Mouse (Mus musculus) limb, embryonic 15.5 days (tissue): Measurements from ENCODE around the gene Kif17. TPM values are rescaled to one million over a fixed set of nuclear protein-coding genes. Genes with fewer than 3 reads are reported as not detected.
"Not testable (repeated sequence)": the region's sequence is repeated elsewhere in the genome, so short reads cannot be mapped to it uniquely, and the experiment has no call there.

Source experiments
- ATAC-seq: fragments of 200-750 bp; cut with Nextera tagmentation; 2 replicates; pipeline ENCODE4 v1.8.0; 2017; ENCODE audit warnings: low read depth, moderate TSS enrichment; ENCODE audit not compliant: insufficient number of reproducible peaks, low FRiP score, low TSS enrichment
- H3K27ac ChIP-seq: fragments of 300-500 bp; sonication (generic); 2 replicates; pipeline ENCODE4 v1.5.1; 2015; ENCODE audit warnings: moderate library complexity, mild to moderate bottlenecking, inconsistent platforms
- H3K27me3 ChIP-seq: fragments of 300-500 bp; sonication (generic); 2 replicates; pipeline ENCODE4 v1.6.1; 2015; ENCODE audit warnings: inconsistent platforms
- H3K36me3 ChIP-seq: fragments of 300-500 bp; sonication (generic); 2 replicates; pipeline ENCODE4 v1.6.1; 2015; ENCODE audit warnings: inconsistent platforms
- H3K4me1 ChIP-seq: fragments of 300-500 bp; sonication (generic); 2 replicates; pipeline ENCODE4 v1.6.1; 2015; ENCODE audit warnings: inconsistent platforms
- H3K4me2 ChIP-seq: fragments of 300-500 bp; sonication (generic); 2 replicates; pipeline ENCODE4 v1.6.1; 2015; ENCODE audit warnings: mild to moderate bottlenecking, inconsistent platforms
- H3K4me3 ChIP-seq: fragments of 300-500 bp; sonication (generic); 2 replicates; pipeline ENCODE4 v1.5.1; 2015; ENCODE audit warnings: mild to moderate bottlenecking, inconsistent platforms
- H3K9ac ChIP-seq: fragments of 300-500 bp; sonication (generic); 2 replicates; pipeline ENCODE4 v1.6.1; 2015; ENCODE audit warnings: inconsistent platforms
- H3K9me3 ChIP-seq: fragments of 300-500 bp; sonication (generic); 2 replicates; pipeline ENCODE4 v1.6.1; 2016; ENCODE audit warnings: inconsistent platforms
- WGBS: fragments of 180-500 bp; shearing (Covaris S2); methylation state at CpG from one replicate; pipeline ENCODE4 v1.1.7; 2015; 5-methylcytosine and 5-hydroxymethylcytosine counted together
- polyA plus RNA-seq: library from polyadenylated mRNA; unstranded; fragments of >200 nt; fragmentation: Nextera tagmentation; extraction: Ambion mirVana; gene quantifications from 2 replicates; pipeline ENCODE4 v1.2.1, GENCODE M21; 2015

Kif17 gene
- polyA plus RNA-seq, 1 experiment from 2014 or later: 1.4 TPM

DNA sequence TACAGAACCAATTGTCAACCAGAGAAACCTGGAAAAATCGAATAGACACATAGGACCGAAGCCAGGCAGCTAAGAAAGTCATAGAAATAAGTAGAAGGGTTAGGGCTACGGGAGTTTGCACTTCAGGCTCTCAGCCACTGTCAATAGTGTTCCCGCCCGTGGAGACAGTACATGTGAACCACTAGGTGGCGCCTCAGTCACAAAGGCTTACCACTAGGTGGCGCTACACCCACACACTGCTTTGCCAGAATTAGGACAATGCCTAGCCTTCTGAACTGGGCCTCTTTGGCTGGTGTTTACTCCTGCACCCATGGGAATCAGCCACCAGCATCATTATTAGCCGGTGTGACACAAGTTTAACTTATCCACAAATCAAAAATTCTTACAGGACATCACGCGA, 69.3 kb downstream of the Kif17 start:
- no peak overlapping the region for H3K4me2 ChIP-seq
- no peak for ATAC-seq
- H3K4me1 ChIP-seq: peaks cover 9% of the 10 kb centered on the region; the same call in 1 of the 2 replicates
- no peak overlapping the region for H3K9ac ChIP-seq
- no peaks in the 10 kb centered on the region for H3K9me3 ChIP-seq
- H3K27me3 ChIP-seq: no peaks in the 10 kb centered on the region
- 35% methylated on average over 10 of the region's 10 CpGs for WGBS
- peaks cover 43% of the 10 kb centered on the region for H3K36me3 ChIP-seq
- H3K4me3 ChIP-seq: no peak overlapping the region
- no peak overlapping the region for H3K27ac ChIP-seq

DNA sequence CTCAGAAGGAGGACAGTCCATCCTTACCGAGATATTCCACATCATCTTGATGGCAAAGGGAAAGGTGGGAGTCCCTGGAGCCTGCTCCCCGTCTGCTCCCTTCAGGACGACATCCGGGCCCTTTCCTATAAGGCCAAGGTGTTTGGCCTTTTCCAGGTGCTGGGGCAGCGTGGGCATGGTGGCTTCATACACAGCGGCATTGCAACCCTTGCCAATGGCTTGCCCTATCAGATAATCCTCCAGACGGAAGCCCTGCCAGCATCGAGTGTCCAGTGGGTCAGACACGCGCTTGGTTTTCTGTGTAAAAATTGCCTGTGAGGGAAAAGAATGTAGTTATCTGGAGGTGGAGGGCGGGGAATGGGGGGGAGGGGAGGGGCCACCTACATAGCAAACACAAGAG, 70.5 kb downstream of the Kif17 start:
- Histone ChIP-seq H3K9ac (no peak overlapping the region), H3K4me2 (no peak overlapping the region), H3K4me1 (peaks cover 11% of the 10 kb centered on the region; the same call in 1 of the 2 replicates), H3K27me3 (no peaks in the 10 kb centered on the region), H3K36me3 (peaks cover 31% of the 10 kb centered on the region), H3K4me3 (no peak overlapping the region), H3K9me3 (no peaks in the 10 kb centered on the region), H3K27ac (no peak overlapping the region)
- no peak for ATAC-seq
- 83% methylated on average over 11 of the region's 11 CpGs for WGBS

DNA sequence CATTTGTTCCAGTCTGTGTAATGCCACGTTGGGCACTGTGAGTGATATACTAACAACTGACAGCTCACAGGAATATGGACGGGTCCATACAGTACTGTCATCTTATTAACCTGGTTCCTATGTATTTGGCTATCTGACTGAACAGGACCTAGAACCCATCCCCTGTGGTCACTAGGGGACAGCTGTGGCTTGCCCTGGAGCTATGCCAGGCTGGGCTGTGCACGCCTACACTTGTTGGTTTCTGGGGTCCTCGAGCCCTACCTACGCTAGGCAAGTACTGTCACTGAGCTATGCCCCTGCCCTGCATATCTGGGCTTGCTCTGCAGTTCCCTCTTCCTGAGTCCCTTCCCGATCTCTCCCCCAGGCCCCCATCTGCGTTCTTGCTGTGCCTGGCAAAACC, 71.3 kb downstream of the Kif17 start:
- H3K9ac ChIP-seq: no peak overlapping the region

DNA sequence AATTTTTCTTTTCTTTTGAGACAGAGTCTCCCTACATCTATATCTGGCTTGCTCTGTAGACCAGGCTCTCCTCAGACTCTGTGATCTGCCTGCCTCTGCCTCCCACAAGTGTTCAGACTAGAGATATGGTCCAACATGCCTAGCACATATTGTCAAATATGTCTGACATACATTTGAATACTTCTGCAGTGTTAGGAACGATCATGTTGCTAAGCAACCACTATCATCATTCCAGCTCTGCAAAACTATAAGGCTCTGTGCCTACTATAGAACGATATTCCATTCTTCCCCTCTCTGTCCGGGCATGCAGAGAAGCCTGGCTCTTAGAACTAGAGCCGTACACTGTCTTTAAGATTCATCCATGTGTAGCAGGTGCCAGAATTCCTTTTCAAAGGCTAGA, 72.5 kb downstream of the Kif17 start:
- Histone ChIP-seq H3K27ac (no peak overlapping the region), H3K9me3 (no peaks in the 10 kb centered on the region), H3K9ac (no peak overlapping the region), H3K4me3 (no peak overlapping the region), H3K4me2 (no peak overlapping the region), H3K36me3 (peaks cover 11% of the 10 kb centered on the region), H3K4me1 (peaks cover 15% of the 10 kb centered on the region), H3K27me3 (no peaks in the 10 kb centered on the region)
- ATAC-seq: no peak
- WGBS: 76% methylated on average over 4 of the region's 4 CpGs

More for the DNA sequence above, 71.3 kb downstream of the Kif17 start:
- no peak overlapping the region for H3K4me2 ChIP-seq
- 78% methylated on average over 7 of the region's 7 CpGs for WGBS
- ATAC-seq: no peak
- H3K4me1 ChIP-seq: peaks cover 14% of the 10 kb centered on the region
- peaks cover 23% of the 10 kb centered on the region for H3K36me3 ChIP-seq
- no peaks in the 10 kb centered on the region for H3K9me3 ChIP-seq
- no peak overlapping the region for H3K4me3 ChIP-seq
- no peak overlapping the region for H3K27ac ChIP-seq
- no peaks in the 10 kb centered on the region for H3K27me3 ChIP-seq

DNA sequence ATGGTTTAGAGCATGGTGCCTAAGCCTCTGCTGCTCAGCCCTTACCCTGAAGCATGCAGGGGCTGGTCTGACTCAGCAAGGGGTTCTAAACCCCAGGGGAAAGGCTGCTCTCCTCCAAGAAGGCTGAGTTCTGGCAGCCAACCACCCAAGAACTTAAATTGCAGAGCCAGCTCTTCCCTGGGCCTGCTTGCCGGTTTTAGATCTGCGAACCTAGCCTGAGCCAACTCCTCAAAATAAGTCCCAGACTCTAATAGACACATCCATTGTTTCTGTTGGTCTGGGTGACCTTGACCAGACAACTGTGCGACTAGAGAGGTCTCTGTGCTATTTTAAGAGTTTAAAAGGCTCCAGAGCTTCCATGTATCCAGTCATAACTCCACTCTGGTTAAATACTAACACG, 73.5 kb downstream of the Kif17 start:
- Histone ChIP-seq H3K4me1 (peaks cover 13% of the 10 kb centered on the region), H3K4me3 (no peak overlapping the region), H3K4me2 (no peak overlapping the region), H3K27ac (0 out of 2 replicates have a peak overlapping the region, but pooled peaks have one; percentile 27), H3K9me3 (no peaks in the 10 kb centered on the region), H3K36me3 (peaks cover 4% of the 10 kb centered on the region; the same call in 1 of the 2 replicates), H3K9ac (no peak overlapping the region), H3K27me3 (no peaks in the 10 kb centered on the region)
- ATAC-seq: no peak
- 74% methylated on average over 4 of the region's 4 CpGs for WGBS

DNA sequence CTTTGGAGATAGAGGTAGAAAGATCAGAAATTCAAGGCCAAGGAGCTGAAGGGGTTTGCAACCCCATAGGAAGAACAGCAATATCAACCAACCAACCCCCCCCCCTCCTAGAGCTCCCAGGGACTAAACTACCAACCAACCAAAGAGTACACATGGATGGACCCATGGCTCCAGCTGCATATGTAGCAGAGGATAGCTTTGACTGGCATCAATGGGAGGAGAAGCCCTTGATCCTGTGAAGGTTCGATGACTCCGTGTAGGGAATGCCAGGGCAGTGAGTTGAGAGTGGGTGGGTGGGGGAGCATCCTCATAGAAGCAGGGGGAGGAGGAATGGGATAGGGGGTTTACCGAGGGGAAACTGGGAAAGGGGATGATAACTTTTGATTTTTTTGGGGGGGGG, 74.2 kb downstream of the Kif17 start:
- Histone ChIP-seq H3K36me3 (no peaks in the 10 kb centered on the region), H3K27me3 (no peaks in the 10 kb centered on the region), H3K9ac (no peak overlapping the region), H3K4me2 (no peak overlapping the region), H3K4me3 (no peak overlapping the region), H3K9me3 (no peaks in the 10 kb centered on the region), H3K4me1 (peaks cover 12% of the 10 kb centered on the region; the same call in 1 of the 2 replicates), H3K27ac (no peak overlapping the region)
- 98% methylated on average over 3 of the region's 3 CpGs for WGBS
- no peak for ATAC-seq

DNA sequence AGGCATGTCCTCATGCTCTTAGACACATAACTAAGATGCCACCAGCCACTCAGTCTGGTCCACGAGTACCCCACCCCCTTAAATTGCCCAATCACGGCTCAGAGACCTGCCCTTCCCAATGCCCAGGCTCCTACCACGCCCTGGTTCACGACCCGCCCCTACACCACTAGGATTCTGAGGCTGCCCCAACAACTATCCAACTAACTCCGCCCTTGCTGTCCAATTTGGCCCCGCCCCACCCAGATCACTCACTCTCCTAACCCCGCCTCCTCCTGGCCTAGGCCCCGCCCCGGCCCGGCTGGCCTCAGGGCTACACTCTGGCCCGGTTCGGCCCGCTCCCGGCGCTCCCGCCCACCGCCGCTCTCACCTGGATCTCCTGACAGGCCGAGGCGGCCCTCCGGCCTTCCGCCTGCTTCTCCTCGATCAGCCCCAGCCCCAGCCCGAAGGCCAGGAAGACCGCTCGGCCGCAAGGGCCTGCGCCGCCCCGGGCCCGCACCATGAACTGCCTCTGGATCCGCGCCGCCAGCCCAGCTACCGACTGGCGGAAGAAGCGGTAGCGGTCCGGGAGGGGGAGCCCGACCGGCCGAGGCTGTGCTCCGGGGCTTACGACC, 75.3 kb downstream of the Kif17 start:
- H3K4me2 ChIP-seq: peak overlapping the region; percentile 54
- H3K9ac ChIP-seq: peak overlapping the region; percentile 98
- peaks cover 12% of the 10 kb centered on the region; the same call in 1 of the 2 replicates for H3K4me1 ChIP-seq
- peak overlapping the region; percentile 94 for H3K4me3 ChIP-seq
- 2% methylated on average over 37 of the region's 45 CpGs for WGBS
- no peaks in the 10 kb centered on the region; the same call in 1 of the 2 replicates for H3K27me3 ChIP-seq
- ATAC-seq: peak; percentile 88
- H3K27ac ChIP-seq: peak overlapping the region; percentile 95
- H3K36me3 ChIP-seq: no peaks in the 10 kb centered on the region
- no peaks in the 10 kb centered on the region for H3K9me3 ChIP-seq

DNA sequence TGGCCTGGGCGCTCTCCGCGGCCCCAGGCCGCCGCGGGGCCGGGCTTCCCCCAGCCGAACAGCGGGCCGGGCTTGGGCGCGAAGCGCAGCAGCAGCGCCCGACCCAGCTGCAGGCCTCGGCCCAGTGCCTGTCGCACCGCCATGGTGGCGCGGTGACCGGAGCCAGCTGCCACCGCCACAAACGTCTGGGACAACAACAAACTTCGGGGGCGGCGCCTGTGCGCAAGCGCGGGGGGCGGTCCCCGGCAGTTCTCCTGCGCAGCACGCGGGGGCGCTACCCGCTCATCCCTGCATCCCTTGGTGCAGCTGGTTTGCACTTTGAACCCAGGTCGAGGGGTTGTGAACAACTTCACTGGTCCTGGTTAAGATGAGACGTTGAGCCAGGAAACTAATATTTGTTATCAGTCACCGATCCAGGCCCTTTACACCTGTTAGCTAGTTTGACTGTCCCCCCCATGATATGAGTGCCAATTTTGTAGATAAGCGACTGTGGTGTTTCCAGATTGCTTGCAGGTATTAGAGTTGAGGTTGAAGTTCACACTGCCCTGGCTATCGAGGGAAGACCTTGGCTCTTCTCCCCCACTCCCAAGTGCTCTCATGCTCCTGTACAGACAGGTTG, 76.0 kb downstream of the Kif17 start, which contains the start of gene Pink1:
Gene Pink1 (minus strand): TSS at position 231 of the 619 bp plus-strand sequence.
- peak; percentile 40; the same call in 1 of the 2 replicates for ATAC-seq
- WGBS: 3% methylated on average over 41 of the region's 41 CpGs
- no peaks in the 10 kb centered on the region for H3K36me3 ChIP-seq
- no peaks in the 10 kb centered on the region for H3K9me3 ChIP-seq
- peak within 1 kb of the TSS; percentile 95 for H3K27ac ChIP-seq
- H3K9ac ChIP-seq: peak within 1 kb of the TSS; percentile 98
- peak within 1 kb of the TSS; percentile 54 for H3K4me2 ChIP-seq
- peaks cover under 1% of the 10 kb centered on the region; the same call in 1 of the 2 replicates for H3K27me3 ChIP-seq
- H3K4me3 ChIP-seq: peak within 1 kb of the TSS; percentile 94
- peaks cover 12% of the 10 kb centered on the region; the same call in 1 of the 2 replicates for H3K4me1 ChIP-seq

DNA sequence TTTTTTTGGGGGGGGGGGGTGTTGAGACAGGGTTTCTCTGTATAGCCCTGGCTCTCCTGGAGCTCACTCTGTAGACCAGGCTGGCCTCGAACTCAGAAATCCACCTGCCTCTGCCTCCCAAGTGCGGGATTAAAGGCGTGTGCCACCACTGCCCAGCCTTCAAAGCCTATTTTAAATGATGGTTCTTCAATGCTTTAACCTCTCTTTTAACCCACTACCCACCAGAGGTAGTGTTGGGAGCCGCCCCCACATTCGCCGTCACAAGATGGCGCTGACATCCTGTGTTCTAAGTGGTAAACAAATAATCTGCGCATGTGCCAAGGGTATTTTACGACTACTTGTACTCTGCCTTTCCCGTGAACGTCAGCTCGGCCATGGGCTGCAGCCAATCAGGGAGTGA, 76.9 kb downstream of the Kif17 start:
- H3K27me3 ChIP-seq, H3K4me2 ChIP-seq, H3K36me3 ChIP-seq, H3K9me3 ChIP-seq, H3K27ac ChIP-seq, ATAC-seq, H3K4me3 ChIP-seq, H3K9ac ChIP-seq: not testable (repeated sequence)
- H3K4me1 ChIP-seq: peaks cover 12% of the 10 kb centered on the region; the same call in 1 of the 2 replicates
- 48% methylated on average over 9 of the region's 12 CpGs for WGBS

DNA sequence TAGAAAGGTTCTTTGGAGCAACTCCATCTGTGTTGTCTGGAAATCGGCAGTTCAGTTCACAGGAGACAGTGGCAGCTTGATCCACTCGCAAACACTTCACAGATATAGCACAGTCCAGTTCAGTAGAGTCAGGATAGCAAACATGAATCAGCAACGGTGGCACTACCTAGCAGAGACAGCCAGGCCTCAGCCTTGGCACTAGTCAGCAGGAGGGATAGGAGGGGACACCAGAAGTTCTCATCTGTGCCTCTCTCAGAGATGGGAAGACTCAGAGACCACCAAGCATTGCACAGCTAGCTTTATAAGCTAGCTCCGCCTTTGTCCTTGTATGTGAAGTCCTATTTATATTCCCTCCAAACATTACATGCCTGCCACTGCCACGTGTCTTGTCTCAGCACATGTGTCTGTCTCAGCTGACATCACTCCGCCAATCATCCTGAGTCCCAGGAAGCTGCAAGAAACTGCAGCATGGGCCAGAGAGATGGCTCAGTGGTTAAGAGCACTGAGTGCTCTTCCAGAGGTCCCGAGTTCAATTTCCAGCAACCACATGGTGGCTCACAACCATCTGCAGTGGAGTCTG, 77.7 kb downstream of the Kif17 start:
- 64% methylated on average over 7 of the region's 7 CpGs for WGBS

DNA sequence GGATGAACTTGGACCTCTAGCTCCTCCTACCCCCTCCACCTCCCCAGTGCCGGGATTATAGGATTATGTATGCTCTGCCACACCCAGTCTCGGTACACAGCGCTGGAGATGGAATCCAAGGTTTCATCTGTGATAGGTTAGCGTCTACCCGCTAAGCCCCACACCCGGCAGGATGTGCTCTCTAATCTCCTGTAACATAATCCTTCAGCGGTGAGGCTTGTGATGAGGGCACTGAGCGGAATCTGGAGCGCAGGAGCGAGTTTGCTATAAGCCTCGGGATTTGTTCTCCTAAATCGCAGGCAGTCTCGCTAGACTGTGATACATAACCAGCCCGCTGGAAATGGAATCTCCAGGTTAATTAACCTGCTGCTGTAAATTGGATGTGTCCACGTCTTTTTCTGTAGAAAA, 80.0 kb downstream of the Kif17 start:
- Histone ChIP-seq H3K27me3 (peaks cover 14% of the 10 kb centered on the region; the same call in 1 of the 2 replicates), H3K9me3 (no peaks in the 10 kb centered on the region), H3K27ac (no peak overlapping the region), H3K4me1 (peaks cover 7% of the 10 kb centered on the region; the same call in 1 of the 2 replicates), H3K4me2 (no peak overlapping the region), H3K36me3 (no peaks in the 10 kb centered on the region), H3K4me3 (no peak overlapping the region), H3K9ac (no peak overlapping the region)
- ATAC-seq: no peak
- WGBS: 25% methylated on average over 15 of the region's 15 CpGs

More for the DNA sequence above, 77.7 kb downstream of the Kif17 start:
- no peak for ATAC-seq
- Histone ChIP-seq H3K27me3 (peaks cover 14% of the 10 kb centered on the region; the same call in 1 of the 2 replicates), H3K4me2 (peak overlapping the region; percentile 21), H3K4me3 (peak overlapping the region; percentile 21), H3K4me1 (peaks cover 12% of the 10 kb centered on the region; the same call in 1 of the 2 replicates), H3K9me3 (no peaks in the 10 kb centered on the region), H3K27ac (peak overlapping the region; percentile 54; the same call in 1 of the 2 replicates), H3K9ac (no peak overlapping the region), H3K36me3 (no peaks in the 10 kb centered on the region)

DNA sequence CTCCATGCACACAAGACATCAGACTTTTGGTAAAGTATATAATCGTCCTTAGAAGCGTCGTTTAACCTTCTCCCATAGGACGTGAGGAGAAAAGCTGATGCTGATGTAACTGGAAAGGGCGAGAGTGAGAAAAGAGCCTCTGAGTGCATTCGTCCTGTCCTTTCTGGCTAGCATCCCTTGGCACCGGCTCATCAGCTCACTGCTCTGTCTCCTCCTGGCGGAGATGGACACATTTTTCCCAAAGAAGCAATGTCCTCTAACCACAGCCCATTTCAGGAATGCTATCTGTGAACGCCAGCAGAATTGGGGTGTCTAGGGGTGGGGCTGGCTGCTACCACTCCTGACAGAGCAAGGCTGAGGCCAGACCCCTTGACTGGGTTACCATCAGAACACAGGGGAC, 81.4 kb downstream of the Kif17 start:
- Histone ChIP-seq H3K4me1 (0 out of 2 replicates have a peak, but pooled peaks cover under 1% of the 10 kb centered on the region), H3K4me2 (no peak overlapping the region), H3K27ac (no peak overlapping the region), H3K27me3 (peaks cover 14% of the 10 kb centered on the region; the same call in 1 of the 2 replicates), H3K36me3 (no peaks in the 10 kb centered on the region), H3K9me3 (no peaks in the 10 kb centered on the region), H3K9ac (no peak overlapping the region), H3K4me3 (no peak overlapping the region)
- 78% methylated on average over 9 of the region's 9 CpGs for whole genome bisulfite sequencing
- ATAC-seq: no peak
